Mouse (Mus musculus): ENCODE data around the gene Ano1. TPM values are rescaled to one million over a fixed set of nuclear protein-coding genes. Genes with fewer than 3 reads are reported as not detected.
A peak's percentile ranks its signal among the peaks of the same experiment; 100 is the strongest.

Ano1 gene
- total RNA-seq, 1 experiment, result 9.1 TPM

DNA sequence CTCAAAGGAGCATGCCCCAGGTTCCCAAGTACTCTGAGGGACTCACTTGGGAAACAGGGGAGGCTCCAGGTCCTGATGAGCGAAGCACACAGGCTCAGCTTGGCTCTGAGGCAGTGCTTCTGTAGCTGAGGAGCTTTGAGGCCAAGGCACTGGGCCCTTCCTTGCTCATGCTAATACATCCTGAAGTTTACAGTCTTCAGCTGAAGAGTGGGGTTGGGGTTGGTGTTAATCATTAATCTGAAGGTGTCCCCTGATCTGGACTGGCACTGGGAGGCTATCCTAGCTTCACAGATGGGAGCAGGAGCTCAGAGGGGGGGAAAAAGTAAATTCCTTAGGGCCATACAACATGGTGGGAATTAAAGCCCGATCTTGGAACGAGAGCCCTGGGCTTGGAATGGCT lies 117.3 kb downstream of the Ano1 start:
- H3K27ac ChIP-seq (ENCODE audit: insufficient read depth, low read depth, low read length, poor library complexity, severe bottlenecking), result no peak overlapping the region

DNA sequence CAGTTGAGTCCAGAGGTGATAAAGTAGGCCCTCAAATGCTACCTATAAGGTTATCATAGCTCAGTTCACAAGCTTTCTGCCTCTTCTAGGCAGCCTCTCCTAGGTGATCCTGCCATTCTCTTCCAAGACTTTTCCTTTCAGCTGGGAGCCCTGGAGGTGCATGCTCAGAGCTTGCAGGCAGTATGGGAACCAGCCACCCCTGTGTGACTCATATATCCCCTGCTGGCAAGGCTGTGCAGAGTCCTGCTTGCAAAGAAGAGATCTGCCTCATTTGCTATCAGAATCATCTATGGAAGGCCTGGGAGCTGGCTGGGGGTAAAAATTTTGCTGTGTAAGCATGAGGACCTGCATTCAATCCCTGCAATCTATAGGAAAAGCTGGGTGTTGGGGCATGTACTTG lies 119.5 kb downstream of the Ano1 start:
- Histone ChIP-seq H3K27ac (ENCODE audit: insufficient read depth, low read depth, low read length, poor library complexity, severe bottlenecking) (no peak overlapping the region), H3K4me3 (ENCODE audit: insufficient read depth in 1 of 2, low read depth in 1 of 2, low read length in 2 of 2, poor library complexity in 1 of 2, severe bottlenecking in 1 of 2) (no peak overlapping the region), H3K9ac (ENCODE audit: insufficient read depth, low read depth, low read length, poor library complexity, severe bottlenecking) (no peak overlapping the region), H3K36me3 (ENCODE audit: control insufficient read depth, insufficient read depth, low read length, poor library complexity, severe bottlenecking) (no peaks in the 10 kb centered on the region), H3K4me1 (ENCODE audit: control insufficient read depth in 2 of 2, insufficient read depth in 2 of 2, low read length in 2 of 2, poor library complexity in 1 of 2) (peaks cover 6 to 10% of the 10 kb centered on the region in 2 experiments; a peak in 3 of 4 replicates), H3K9me3 (ENCODE audit: control insufficient read depth, insufficient read depth, low read depth, low read length) (no peaks in the 10 kb centered on the region)
- in situ Hi-C loops (cut with MboI; ENCODE audit: low sequenced_read_pairs in 2 of 2, unreplicated experiment in 2 of 2), result no loop called here
- DNase-seq (ENCODE audit: low read depth, low spot score), result no peak
- TF ChIP-seq MAFK (IDR thresholded peaks at IDR 0.05; ENCODE audit: insufficient read depth, low read depth, low read length), result no peak
- TF ChIP-seq CHD2 (IDR thresholded peaks at IDR 0.05; ENCODE audit: low read depth, low read length), result no peak
- TF ChIP-seq HCFC1 (IDR thresholded peaks at IDR 0.05; ENCODE audit: borderline replicate concordance, insufficient read depth, low read length), result no peak
- no peak for TF ChIP-seq ZC3H11A (IDR thresholded peaks at IDR 0.05; ENCODE audit: borderline replicate concordance, low read depth, low read length)
- no peak for TF ChIP-seq ZNF384 (IDR thresholded peaks at IDR 0.05; ENCODE audit: low read depth, low read length)

More for the DNA sequence above, 117.3 kb downstream of the Ano1 start:
- Histone ChIP-seq H3K36me3 (ENCODE audit: control insufficient read depth, insufficient read depth, low read length, poor library complexity, severe bottlenecking) (no peaks in the 10 kb centered on the region), H3K4me3 (ENCODE audit: insufficient read depth in 1 of 2, low read depth in 1 of 2, low read length in 2 of 2, poor library complexity in 1 of 2, severe bottlenecking in 1 of 2) (no peak overlapping the region), H3K4me1 (ENCODE audit: control insufficient read depth in 2 of 2, insufficient read depth in 2 of 2, low read length in 2 of 2, poor library complexity in 1 of 2) (peaks cover 0 to 4% of the 10 kb centered on the region in 2 experiments; a peak in 1 of 4 replicates), H3K9ac (ENCODE audit: insufficient read depth, low read depth, low read length, poor library complexity, severe bottlenecking) (no peak overlapping the region), H3K9me3 (ENCODE audit: control insufficient read depth, insufficient read depth, low read depth, low read length) (no peaks in the 10 kb centered on the region)
- in situ Hi-C loops (cut with MboI; ENCODE audit: low sequenced_read_pairs in 2 of 2, unreplicated experiment in 2 of 2), result no loop called here
- no peak for TF ChIP-seq ZC3H11A (IDR thresholded peaks at IDR 0.05; ENCODE audit: borderline replicate concordance, low read depth, low read length)
- no peak for TF ChIP-seq HCFC1 (IDR thresholded peaks at IDR 0.05; ENCODE audit: borderline replicate concordance, insufficient read depth, low read length)
- TF ChIP-seq MAFK (IDR thresholded peaks at IDR 0.05; ENCODE audit: insufficient read depth, low read depth, low read length), result no peak
- TF ChIP-seq ZNF384 (IDR thresholded peaks at IDR 0.05; ENCODE audit: low read depth, low read length), result no peak
- no peak for TF ChIP-seq CHD2 (IDR thresholded peaks at IDR 0.05; ENCODE audit: low read depth, low read length)
- no peak for DNase-seq (ENCODE audit: low read depth, low spot score)

DNA sequence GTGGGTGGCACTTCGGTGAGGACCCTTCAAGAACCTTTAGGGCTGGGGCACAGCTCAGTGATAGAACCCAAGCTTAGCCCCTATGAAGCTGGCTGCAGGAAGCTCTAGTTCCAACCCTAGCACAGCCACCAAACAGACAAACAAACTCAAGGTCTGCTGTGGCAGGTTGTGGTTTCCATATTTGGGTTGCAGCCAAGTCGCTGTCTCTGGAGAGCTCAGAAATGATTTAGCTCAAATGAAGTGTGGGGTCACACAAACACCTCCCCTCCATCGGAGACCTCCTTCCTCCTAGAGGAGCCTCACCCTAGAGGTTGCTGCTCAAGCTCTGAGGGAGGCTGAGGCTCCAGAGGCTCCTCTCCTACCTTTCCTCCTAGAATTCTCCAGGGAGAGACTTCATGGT lies 121.2 kb downstream of the Ano1 start:
- in situ Hi-C loops (cut with MboI; ENCODE audit: low sequenced_read_pairs in 2 of 2, unreplicated experiment in 2 of 2), result no loop called here
- no peaks in the 10 kb centered on the region for H3K36me3 ChIP-seq (ENCODE audit: control insufficient read depth, insufficient read depth, low read length, poor library complexity, severe bottlenecking)
- no peaks in the 10 kb centered on the region for H3K9me3 ChIP-seq (ENCODE audit: control insufficient read depth, insufficient read depth, low read depth, low read length)
- peaks cover 8 to 12% of the 10 kb centered on the region in 2 experiments; a peak in 3 of 4 replicates for H3K4me1 ChIP-seq (ENCODE audit: control insufficient read depth in 2 of 2, insufficient read depth in 2 of 2, low read length in 2 of 2, poor library complexity in 1 of 2)
- H3K9ac ChIP-seq (ENCODE audit: insufficient read depth, low read depth, low read length, poor library complexity, severe bottlenecking), result no peak overlapping the region
- TF ChIP-seq MAFK (IDR thresholded peaks at IDR 0.05; ENCODE audit: insufficient read depth, low read depth, low read length) (no peak), ZNF384 (IDR thresholded peaks at IDR 0.05; ENCODE audit: low read depth, low read length) (no peak), HCFC1 (IDR thresholded peaks at IDR 0.05; ENCODE audit: borderline replicate concordance, insufficient read depth, low read length) (no peak), CHD2 (IDR thresholded peaks at IDR 0.05; ENCODE audit: low read depth, low read length) (no peak), ZC3H11A (IDR thresholded peaks at IDR 0.05; ENCODE audit: borderline replicate concordance, low read depth, low read length) (no peak)
- DNase-seq (ENCODE audit: low read depth, low spot score), result no peak
- no peak overlapping the region for H3K27ac ChIP-seq (ENCODE audit: insufficient read depth, low read depth, low read length, poor library complexity, severe bottlenecking)
- no peak overlapping the region for H3K4me3 ChIP-seq (ENCODE audit: insufficient read depth in 1 of 2, low read depth in 1 of 2, low read length in 2 of 2, poor library complexity in 1 of 2, severe bottlenecking in 1 of 2)

DNA sequence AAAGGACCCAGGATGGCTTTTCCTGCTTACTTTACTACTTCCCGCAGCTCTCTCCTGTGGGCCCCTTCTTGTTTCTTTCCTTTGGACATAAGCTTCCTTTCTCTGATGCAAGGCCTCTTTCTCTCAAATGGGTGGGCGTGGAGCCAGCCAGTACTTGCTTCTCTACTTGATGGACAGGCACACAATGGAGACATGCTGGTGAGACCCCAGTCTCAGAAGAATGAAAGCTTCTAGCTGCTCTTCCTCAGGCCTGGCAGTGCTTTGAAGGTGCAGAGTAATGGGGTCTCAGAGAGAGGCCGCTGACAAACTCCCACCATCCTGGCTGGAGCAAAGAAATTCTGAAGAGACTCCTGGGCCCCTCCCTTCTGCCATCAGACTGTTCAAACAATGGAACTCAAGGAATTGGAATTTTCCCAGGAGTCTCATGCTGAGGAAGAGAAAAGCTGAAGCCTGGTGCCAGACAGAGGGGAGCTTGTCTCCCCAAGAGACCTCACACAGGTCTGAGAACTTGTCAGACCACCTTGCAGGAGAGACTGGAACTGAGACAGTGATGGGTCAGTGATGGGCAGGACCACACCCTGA lies 123.3 kb downstream of the Ano1 start:
- TF ChIP-seq HCFC1 (IDR thresholded peaks at IDR 0.05; ENCODE audit: borderline replicate concordance, insufficient read depth, low read length), result no peak
- TF ChIP-seq ZNF384 (IDR thresholded peaks at IDR 0.05; ENCODE audit: low read depth, low read length), result no peak
- no peak for TF ChIP-seq MAFK (IDR thresholded peaks at IDR 0.05; ENCODE audit: insufficient read depth, low read depth, low read length)
- no peak for TF ChIP-seq ZC3H11A (IDR thresholded peaks at IDR 0.05; ENCODE audit: borderline replicate concordance, low read depth, low read length)
- TF ChIP-seq CHD2 (IDR thresholded peaks at IDR 0.05; ENCODE audit: low read depth, low read length), result no peak
- in situ Hi-C loops (cut with MboI; ENCODE audit: low sequenced_read_pairs in 2 of 2, unreplicated experiment in 2 of 2), result no loop called here
- Histone ChIP-seq H3K36me3 (ENCODE audit: control insufficient read depth, insufficient read depth, low read length, poor library complexity, severe bottlenecking) (no peaks in the 10 kb centered on the region), H3K4me1 (ENCODE audit: control insufficient read depth in 2 of 2, insufficient read depth in 2 of 2, low read length in 2 of 2, poor library complexity in 1 of 2) (peaks cover 8 to 13% of the 10 kb centered on the region in 2 experiments), H3K27ac (ENCODE audit: insufficient read depth, low read depth, low read length, poor library complexity, severe bottlenecking) (0 out of 2 replicates have a peak overlapping the region, but pooled peaks have one; percentile 33), H3K4me3 (ENCODE audit: insufficient read depth in 1 of 2, low read depth in 1 of 2, low read length in 2 of 2, poor library complexity in 1 of 2, severe bottlenecking in 1 of 2) (no peak overlapping the region), H3K9me3 (ENCODE audit: control insufficient read depth, insufficient read depth, low read depth, low read length) (no peaks in the 10 kb centered on the region), H3K9ac (ENCODE audit: insufficient read depth, low read depth, low read length, poor library complexity, severe bottlenecking) (no peak overlapping the region)
- DNase-seq (ENCODE audit: low read depth, low spot score), result peak; percentile 31
